Mouse (Mus musculus): ENCODE measurements around the gene Map1b. TPM values are rescaled to one million over a fixed set of nuclear protein-coding genes. Genes with fewer than 3 reads are reported as not detected.
A peak's percentile ranks its signal among the peaks of the same experiment; 100 is the strongest.

The Map1b gene
- total RNA-seq, 4 experiments from 2014 or later: 6.1 to 10.2 (median 8.4) TPM

- no peak for DNase-seq (ENCODE audit: low spot score in 2 of 2)
Observed at GRCm38 (mm10) chr13:99528456-99528855, 12.1 kb upstream of the Map1b start.

DNA sequence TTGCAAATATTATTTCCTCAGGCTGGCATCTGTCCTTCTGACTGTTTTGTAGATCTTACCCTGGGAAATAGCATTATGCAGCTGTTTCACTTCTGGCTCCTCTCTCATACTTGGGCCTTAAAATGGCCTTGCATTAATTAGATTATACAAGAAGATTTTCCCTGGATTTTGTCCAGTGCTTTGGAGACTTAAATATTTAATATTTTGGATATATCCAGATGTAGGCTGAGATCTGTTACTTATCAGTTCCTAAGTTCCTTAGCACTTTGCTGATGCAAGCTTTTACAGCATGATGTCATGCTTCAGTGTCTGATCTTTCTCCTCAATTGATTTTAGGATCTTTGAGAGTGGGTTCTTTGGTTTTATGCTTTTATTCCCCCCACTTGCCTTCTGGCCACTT, 11.6 kb upstream of the Map1b start:
- no peak for DNase-seq (ENCODE audit: low spot score in 2 of 2)

DNA sequence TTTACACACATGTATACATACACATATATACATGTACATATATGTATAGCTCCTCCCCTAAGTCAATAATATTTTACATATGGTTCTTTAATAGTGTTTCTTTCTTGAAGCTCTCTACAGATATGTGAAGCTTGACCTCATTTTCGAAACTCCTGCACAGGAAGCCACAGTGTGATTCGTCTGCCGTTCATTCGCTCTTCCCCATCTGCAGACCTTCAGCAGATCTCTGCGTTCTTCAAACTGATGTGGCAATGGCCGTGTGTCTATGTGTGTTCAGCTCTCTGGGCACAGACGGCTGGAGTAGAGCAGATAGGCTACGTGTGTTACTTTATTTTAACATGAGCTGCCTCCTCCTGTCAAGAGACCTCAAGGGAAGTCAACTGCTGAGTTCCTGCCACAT, 9.2 kb upstream of the Map1b start:
- DNase-seq (ENCODE audit: low spot score in 2 of 2): no peak

- no peak for DNase-seq (ENCODE audit: low spot score in 2 of 2)
Observed at GRCm38 (mm10) chr13:99517836-99518235, 1.5 kb upstream of the Map1b start.

DNA sequence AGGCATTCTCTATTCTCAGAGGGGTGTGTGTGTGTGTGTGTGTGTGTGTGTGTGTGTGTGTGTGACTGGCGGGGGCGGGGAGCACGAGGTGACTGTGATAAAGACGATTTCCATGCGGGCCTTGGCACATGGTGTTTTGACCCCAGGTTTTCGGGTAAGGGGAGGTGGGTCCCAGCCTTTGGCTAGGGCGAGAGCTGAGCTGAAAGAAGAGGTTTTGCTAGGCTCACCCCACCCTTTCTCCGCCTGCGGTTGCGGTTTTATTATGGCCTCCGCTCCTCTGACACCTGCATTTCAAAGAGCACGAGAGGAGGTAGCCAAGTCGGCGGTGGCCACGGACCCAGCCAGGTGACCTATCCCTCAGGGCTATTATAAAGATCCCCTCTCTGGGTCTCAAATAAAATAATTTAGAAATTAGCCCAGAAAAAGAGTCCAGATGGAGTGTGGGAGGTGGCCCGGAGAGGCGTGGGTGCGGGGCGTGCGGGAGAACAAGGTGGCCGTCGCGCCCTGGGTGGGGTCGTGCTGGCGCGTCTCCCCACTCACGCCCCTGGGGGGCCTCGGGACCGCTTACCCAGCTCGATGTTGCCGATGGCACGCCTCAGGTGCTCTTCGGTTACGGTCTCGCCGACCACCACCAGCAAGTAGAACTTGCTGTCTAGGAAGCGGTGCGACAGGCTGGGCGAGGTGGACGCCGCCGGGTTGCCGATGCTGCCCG, 448 bp downstream of the Map1b start:
- DNase-seq (ENCODE audit: low spot score in 2 of 2): no peak

DNA sequence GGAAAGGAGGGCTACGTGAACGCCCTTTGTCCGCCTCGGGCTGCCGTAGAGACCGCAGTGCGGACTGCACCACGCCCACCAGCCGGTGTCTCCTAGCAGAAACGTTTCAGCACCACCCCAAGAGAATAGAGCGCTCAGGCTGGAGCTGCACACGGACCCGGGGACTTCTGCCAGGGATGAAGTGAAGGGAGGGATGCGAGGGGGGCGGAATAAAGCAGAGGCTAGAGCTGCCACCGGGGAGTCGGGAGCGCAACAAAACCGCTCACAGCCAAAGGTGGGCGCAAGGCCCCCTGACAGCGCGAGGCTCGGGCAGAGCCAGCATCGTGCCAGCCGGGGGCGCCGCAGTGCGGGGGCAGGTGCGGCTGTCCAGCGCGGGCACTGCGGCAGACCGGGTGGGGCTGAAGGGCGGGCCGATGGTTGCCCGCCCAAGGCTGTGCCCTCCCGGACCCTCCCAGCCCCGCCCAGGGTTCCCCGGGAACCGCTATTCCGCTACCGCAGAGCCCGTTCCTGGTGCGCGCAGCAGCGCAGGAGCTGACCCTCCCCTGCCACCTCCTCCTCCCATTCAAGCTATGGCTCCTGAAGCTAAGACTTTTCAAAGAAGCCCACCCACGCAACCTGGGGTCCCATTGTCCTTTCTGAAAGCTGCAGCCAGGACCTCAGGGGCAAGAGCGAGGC, 1.3 kb downstream of the Map1b start:
- peak; percentile 48 to 56 for DNase-seq (ENCODE audit: low spot score in 2 of 2)

DNA sequence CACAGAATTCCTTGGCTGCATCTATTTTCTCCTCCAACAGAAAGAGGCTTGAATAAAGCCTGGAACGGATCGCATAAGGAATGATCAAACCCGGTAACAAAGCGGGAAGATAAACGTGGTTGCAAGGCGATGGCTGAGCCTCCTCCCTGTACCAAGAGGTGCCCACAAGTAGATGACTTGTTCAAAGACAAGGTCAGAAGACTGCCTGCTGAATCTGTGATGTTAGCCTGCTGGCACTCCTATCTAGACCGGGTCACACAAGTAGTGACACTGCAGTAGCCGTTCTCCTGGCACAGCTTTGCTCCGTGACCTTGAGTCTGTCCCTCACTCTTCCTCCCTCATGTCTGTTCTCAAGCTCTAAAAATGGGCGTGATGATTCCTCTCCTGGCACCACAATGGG, 2.4 kb downstream of the Map1b start:
- no peak for DNase-seq (ENCODE audit: low spot score in 2 of 2)

GRCm38 (mm10) chr13:99513138-99513537, 3.2 kb downstream of the Map1b start:
- peak in 1 of 2 experiments; percentile 34 for DNase-seq (ENCODE audit: low spot score in 2 of 2)

DNA sequence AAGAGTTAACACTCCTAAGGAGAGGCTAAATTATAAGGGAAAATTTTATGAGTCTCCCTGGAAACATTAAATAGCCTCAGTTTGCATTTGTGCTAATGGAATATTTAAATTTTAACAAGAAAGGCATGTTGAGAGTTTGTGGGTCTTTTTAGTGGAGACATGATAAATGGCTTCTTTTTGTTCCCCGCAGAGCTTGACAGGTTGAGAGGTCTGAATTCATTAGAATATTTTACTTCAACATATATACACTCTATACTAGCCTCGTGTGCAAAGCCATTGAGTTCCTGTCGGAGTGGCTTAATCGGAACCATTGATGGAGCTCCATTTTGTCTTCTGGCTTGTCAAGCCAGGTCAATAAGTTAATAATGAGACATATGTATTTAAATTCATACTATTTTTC, 6.4 kb downstream of the Map1b start:
- DNase-seq (ENCODE audit: low spot score in 2 of 2): no peak

GRCm38 (mm10) chr13:99506580-99506962, 9.8 kb downstream of the Map1b start:
- DNase-seq (ENCODE audit: low spot score in 2 of 2): no peak

GRCm38 (mm10) chr13:99505826-99506579, 10.3 kb downstream of the Map1b start:
- no peak for DNase-seq (ENCODE audit: low spot score in 2 of 2)

- DNase-seq (ENCODE audit: low spot score in 2 of 2): no peak
Observed at GRCm38 (mm10) chr13:99503370-99503979, 12.9 kb downstream of the Map1b start.

DNA sequence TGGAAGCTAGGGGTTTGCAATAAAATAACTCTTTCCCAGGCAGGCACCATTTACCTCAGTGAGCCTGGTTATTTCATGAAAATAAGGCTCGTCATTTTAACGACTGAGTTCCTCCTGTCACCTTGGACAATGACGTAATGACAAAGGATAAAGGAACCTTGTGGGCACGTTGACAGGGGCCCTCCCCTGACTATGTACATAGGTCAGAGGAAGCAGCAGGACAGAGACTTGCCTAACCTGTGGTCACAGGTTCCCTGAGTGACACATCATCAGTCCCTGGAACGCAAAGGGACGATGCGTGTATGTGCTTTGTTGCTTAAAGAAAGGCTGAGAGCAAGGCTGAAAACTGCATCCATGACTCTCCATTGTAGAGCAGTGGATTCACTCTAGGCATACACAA, 13.4 kb downstream of the Map1b start:
- no peak for DNase-seq (ENCODE audit: low spot score in 2 of 2)

DNA sequence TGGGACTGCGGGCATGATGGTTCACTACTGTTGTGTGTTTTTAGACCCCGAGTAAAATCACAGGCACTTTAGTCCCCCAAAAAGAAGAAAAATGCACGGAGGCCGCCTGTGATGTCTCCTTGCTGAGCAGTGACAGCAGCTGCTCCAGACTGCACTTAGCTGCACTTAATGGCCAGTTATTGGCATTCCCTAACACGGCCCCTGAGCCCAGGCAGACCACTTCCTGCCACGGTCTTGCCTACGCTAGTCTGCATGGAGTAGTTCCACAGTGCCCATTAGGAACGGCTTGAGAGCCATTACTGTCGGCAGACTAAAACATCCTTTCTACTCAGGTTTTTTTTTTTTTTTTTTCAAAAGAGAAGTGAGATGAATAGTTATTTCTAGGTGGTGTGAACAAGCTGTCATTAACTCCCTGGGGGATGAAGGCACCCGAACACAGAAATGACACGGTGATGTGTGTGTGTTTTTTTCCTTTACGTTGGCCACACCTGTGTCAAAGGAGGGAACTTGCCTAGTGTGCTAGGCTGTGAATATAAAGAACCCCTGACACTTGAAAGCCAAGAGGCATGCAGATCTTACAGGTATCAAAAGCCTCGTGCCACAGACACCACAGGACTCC, 14.1 kb downstream of the Map1b start:
- no peak for DNase-seq (ENCODE audit: low spot score in 2 of 2)

- no peak for DNase-seq (ENCODE audit: low spot score in 2 of 2)
Observed at GRCm38 (mm10) chr13:99501393-99501792, 14.9 kb downstream of the Map1b start.

GRCm38 (mm10) chr13:99500609-99501008, 15.7 kb downstream of the Map1b start:
- no peak for DNase-seq (ENCODE audit: low spot score in 2 of 2)

DNA sequence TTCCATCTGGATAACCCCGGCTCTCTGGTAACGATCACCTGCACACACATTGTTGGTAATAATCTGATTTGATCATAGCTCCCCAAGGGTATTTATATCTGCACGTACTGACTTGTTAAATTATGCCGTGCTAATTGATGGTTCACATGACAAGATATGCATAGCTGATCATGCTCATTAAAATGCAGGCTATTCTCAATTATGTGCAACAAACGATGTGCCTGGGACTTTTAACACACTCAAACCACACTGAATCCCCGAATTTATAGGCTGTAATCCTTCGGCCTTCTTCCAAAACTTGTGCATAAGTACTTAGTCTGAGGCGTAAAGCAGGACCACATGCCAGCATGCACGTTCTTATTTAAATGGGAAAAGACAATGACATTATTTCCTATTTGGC, 16.6 kb downstream of the Map1b start:
- no peak for DNase-seq (ENCODE audit: low spot score in 2 of 2)

GRCm38 (mm10) chr13:99496106-99496505, 20.2 kb downstream of the Map1b start:
- no peak for DNase-seq (ENCODE audit: low spot score in 2 of 2)

DNA sequence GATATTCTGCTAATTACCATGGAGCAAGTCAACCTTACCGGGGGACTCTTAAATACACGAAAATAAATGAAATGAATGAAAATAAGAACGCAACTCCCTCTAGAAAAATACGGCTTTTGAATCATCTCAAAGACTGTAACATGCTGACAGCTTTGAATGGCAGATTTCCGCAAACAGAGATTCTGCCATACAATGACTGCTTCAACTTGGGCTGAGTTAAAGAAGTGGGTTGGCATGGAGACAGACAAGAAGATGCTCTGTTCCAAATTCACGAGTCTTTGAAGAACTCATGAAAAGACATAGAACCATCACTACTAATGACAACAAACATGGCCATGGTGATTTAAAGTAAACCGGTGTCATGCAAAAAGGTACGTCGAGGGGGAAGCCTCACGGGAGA, 21.9 kb downstream of the Map1b start:
- no peak for DNase-seq (ENCODE audit: low spot score in 2 of 2)

DNA sequence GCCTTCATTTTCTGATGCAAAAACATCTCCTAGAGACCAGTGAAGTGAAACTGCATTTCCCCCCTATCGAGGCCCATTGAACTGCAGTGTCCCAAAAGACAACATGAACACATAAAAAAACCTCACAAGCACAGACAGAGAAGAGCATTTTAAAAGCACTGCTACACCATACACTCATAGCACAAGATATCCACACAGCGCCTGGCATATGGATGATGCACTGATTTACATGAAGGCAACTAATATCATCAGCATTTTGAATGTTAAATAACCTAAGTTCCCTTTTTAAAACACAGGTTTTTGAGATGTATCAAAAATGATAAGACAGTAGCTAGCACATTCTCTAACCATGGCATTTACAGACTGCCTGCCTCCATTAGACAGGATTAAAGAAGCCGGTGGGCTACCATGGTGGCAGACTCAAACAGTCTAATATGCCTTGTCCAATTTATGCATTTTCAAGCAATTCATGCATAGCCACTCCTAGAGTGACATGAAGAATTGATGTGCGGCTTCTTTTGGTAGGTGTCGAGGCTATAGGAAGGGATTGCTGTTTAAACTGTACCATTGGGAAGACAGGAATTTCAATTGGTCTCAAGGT, 22.9 kb downstream of the Map1b start:
- DNase-seq (ENCODE audit: low spot score in 2 of 2): no peak

- no peak for DNase-seq (ENCODE audit: low spot score in 2 of 2)
Observed at GRCm38 (mm10) chr13:99492619-99493303, 23.6 kb downstream of the Map1b start.

Data from gastrocnemius, adult 8-10 months (tissue).